Mouse (Mus musculus) neural tube, embryonic 12.5 days (tissue): Measurements from ENCODE around the gene Syde2. TPM values are rescaled to one million over a fixed set of nuclear protein-coding genes. Genes with fewer than 3 reads are reported as not detected.

Experiments used
- ATAC-seq: fragments of 200-750 bp; cut with Nextera tagmentation; 2 replicates; pipeline ENCODE4 v1.8.0; 2017; ENCODE audit warnings: low read depth, mild to moderate bottlenecking, moderate TSS enrichment, moderate library complexity; ENCODE audit not compliant: low FRiP score
- H3K27ac ChIP-seq: fragments of 300-500 bp; sonication (generic); 2 replicates; pipeline ENCODE4 v1.5.1; 2016
- H3K27me3 ChIP-seq: fragments of 300-500 bp; sonication (generic); replicated peaks from 2 replicates; pipeline ENCODE4 v1.6.1; 2016; ENCODE audit warnings: mild to moderate bottlenecking
- H3K36me3 ChIP-seq: fragments of 300-500 bp; sonication (generic); 2 replicates; pipeline ENCODE4 v1.6.1; 2016; ENCODE audit warnings: mild to moderate bottlenecking
- H3K4me1 ChIP-seq: fragments of 300-500 bp; sonication (generic); 2 replicates; pipeline ENCODE4 v1.6.1; 2016
- H3K4me2 ChIP-seq: fragments of 300-500 bp; sonication (generic); replicated peaks from 2 replicates; pipeline ENCODE4 v1.6.1; 2016; ENCODE audit warnings: mild to moderate bottlenecking
- H3K4me3 ChIP-seq: fragments of 300-500 bp; sonication (generic); 2 replicates; pipeline ENCODE4 v1.5.1; 2016
- H3K9ac ChIP-seq: fragments of 300-500 bp; sonication (generic); 2 replicates; pipeline ENCODE4 v1.6.1; 2016; ENCODE audit warnings: mild to moderate bottlenecking
- H3K9me3 ChIP-seq: fragments of 300-500 bp; sonication (generic); 2 replicates; pipeline ENCODE4 v1.6.1; 2016; ENCODE audit warnings: mild to moderate bottlenecking
- WGBS: fragments of 180-500 bp; shearing (Covaris S2); methylation state at CpG from one replicate; pipeline ENCODE4 v1.1.7; 2016; 5-methylcytosine and 5-hydroxymethylcytosine counted together
- polyA plus RNA-seq: library from polyadenylated mRNA; unstranded; fragments of >200 nt; fragmentation: Nextera tagmentation; extraction: Ambion mirVana; gene quantifications from 2 replicates; pipeline ENCODE4 v1.2.1, GENCODE M21; 2016

Syde2 gene
- polyA plus RNA-seq, 1 experiment from 2014 or later: 0.76 TPM

DNA sequence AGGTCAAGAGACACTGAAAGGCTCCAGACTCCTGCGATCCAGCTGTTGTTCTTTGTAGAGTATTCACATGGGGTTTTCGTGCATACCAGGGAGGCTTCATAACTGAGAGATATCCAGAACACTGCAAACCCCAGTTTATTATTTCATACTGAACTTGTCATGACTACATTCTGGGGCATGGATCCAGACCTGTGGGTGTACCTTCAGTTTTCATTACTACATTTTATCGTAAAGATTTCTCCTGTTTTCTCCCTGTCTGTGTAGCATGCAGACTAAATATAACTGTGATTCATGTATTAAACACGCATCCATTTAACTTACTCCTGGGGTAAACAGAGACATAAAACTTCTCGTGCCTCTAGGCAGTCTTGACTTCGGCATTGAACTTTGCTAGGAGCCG is 12.7 kb upstream of the Syde2 start:
- no peaks in the 10 kb centered on the region for H3K36me3 ChIP-seq
- H3K4me2 ChIP-seq: no peak overlapping the region
- H3K4me1 ChIP-seq: no peaks in the 10 kb centered on the region
- H3K27me3 ChIP-seq: no peaks in the 10 kb centered on the region
- no peak for ATAC-seq
- 92% methylated on average over 7 of the region's 7 CpGs for WGBS
- no peak overlapping the region for H3K4me3 ChIP-seq
- no peak overlapping the region for H3K27ac ChIP-seq
- H3K9ac ChIP-seq: no peak overlapping the region
- H3K9me3 ChIP-seq: peaks cover 9% of the 10 kb centered on the region

- no peak overlapping the region for H3K27ac ChIP-seq
- H3K36me3 ChIP-seq: no peaks in the 10 kb centered on the region
- no peak overlapping the region for H3K4me3 ChIP-seq
- no peaks in the 10 kb centered on the region for H3K9me3 ChIP-seq
- no peak overlapping the region for H3K9ac ChIP-seq
- H3K4me1 ChIP-seq: peaks cover 12% of the 10 kb centered on the region
- WGBS: 95% methylated on average over 7 of the region's 7 CpGs
- peaks cover 32% of the 10 kb centered on the region for H3K27me3 ChIP-seq
- ATAC-seq: no peak
- no peak overlapping the region for H3K4me2 ChIP-seq
These were observed 2.2 kb upstream of the Syde2 start for GRCm38 (mm10) chr3:145985333-145985925.

- no peak overlapping the region for H3K9ac ChIP-seq
- no peaks in the 10 kb centered on the region for H3K9me3 ChIP-seq
- peaks cover 32% of the 10 kb centered on the region for H3K27me3 ChIP-seq
- ATAC-seq: no peak
- no peak overlapping the region for H3K4me3 ChIP-seq
- no peak overlapping the region for H3K27ac ChIP-seq
- H3K36me3 ChIP-seq: no peaks in the 10 kb centered on the region
- H3K4me1 ChIP-seq: peaks cover 12% of the 10 kb centered on the region
- WGBS: 68% methylated on average over 6 of the region's 6 CpGs
- H3K4me2 ChIP-seq: no peak overlapping the region; the same call in 1 of the 2 replicates
These were observed 1.2 kb upstream of the Syde2 start for GRCm38 (mm10) chr3:145986317-145987001.

DNA sequence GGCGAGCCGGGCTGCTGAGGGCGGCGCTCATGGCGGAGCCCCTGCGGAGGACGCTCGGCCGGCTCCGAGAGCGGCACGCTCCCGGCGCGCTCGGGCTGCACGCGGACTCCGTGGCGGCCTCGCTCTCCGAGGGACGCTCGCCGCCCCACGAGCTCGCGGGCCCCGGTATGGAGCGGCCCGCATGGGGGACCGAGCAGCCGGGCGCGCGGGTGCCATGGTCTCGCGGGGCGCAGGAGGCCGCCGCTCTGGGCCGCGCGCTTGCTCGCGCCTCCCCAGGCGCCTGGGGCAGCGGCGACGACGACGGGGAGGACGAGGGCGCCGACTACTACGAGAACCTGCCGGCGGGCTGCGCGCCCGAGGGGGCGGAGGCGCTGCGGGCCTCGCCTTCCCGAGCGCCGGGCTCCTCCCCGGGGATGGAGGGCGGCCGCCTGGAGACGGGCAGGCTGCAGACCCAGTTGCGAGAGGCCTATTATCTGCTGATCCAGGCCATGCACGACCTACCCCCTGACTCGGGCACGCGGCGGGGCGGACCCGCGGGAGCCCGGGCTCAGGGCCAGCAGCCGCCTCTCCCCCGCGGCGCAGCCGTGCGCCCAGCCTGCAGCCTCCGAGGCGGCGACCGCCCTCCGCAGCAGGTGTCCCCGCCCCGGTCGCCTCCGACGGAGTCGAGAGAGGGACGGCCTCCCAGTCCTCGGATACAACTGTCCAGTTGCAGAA is 457 bp downstream of the Syde2 start:
- Histone ChIP-seq H3K27me3 (peaks cover 32% of the 10 kb centered on the region), H3K27ac (no peak overlapping the region), H3K4me3 (peak overlapping the region; percentile 71), H3K4me2 (peak overlapping the region; percentile 93), H3K9ac (peak overlapping the region; percentile 73), H3K4me1 (peaks cover 12% of the 10 kb centered on the region), H3K36me3 (no peaks in the 10 kb centered on the region), H3K9me3 (no peaks in the 10 kb centered on the region)
- ATAC-seq: peak; percentile 74
- under 1% methylated on average over 98 of the region's 101 CpGs for WGBS

GRCm38 (mm10) chr3:145988684-145989575 is 1.3 kb downstream of the Syde2 start:
- peak overlapping the region; percentile 73 for H3K9ac ChIP-seq
- H3K4me2 ChIP-seq: peak overlapping the region; percentile 93
- no peaks in the 10 kb centered on the region for H3K9me3 ChIP-seq
- WGBS: 1% methylated on average over 45 of the region's 45 CpGs
- H3K36me3 ChIP-seq: no peaks in the 10 kb centered on the region
- peaks cover 12% of the 10 kb centered on the region for H3K4me1 ChIP-seq
- H3K27me3 ChIP-seq: peaks cover 32% of the 10 kb centered on the region
- H3K27ac ChIP-seq: no peak overlapping the region
- peak overlapping the region; percentile 71 for H3K4me3 ChIP-seq
- ATAC-seq: peak; percentile 63

GRCm38 (mm10) chr3:145989576-145990081 is 2.0 kb downstream of the Syde2 start:
- Histone ChIP-seq H3K9me3 (no peaks in the 10 kb centered on the region), H3K4me3 (peak overlapping the region; percentile 71), H3K4me1 (peaks cover 12% of the 10 kb centered on the region), H3K27ac (no peak overlapping the region), H3K36me3 (no peaks in the 10 kb centered on the region), H3K4me2 (peak overlapping the region; percentile 93), H3K27me3 (peaks cover 32% of the 10 kb centered on the region), H3K9ac (no peak overlapping the region)
- no peak for ATAC-seq
- 6% methylated on average over 11 of the region's 11 CpGs for WGBS

DNA sequence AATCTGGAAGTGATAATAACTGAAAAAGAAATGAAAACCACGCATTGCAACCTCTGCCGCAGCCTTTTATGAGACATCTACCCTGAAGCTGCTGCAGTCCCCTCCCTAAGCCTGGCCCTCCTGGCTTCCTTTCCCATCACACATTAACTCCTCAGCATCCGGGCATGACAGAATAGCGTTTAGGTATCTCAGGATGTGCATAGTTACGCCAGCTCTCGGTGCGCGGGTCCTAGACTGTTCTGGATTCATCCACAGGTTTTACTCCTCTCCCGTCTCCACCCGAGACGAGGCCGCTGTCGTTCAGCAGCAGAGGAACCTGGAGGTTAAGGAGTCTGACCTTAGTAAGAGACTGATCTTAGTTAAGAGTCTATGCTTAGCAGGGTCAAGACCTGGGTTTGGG is 3.5 kb downstream of the Syde2 start:
- peaks cover 29% of the 10 kb centered on the region for H3K27me3 ChIP-seq
- 89% methylated on average over 13 of the region's 13 CpGs for WGBS
- peaks cover 12% of the 10 kb centered on the region for H3K4me1 ChIP-seq
- H3K9me3 ChIP-seq: no peaks in the 10 kb centered on the region
- H3K27ac ChIP-seq: no peak overlapping the region
- no peaks in the 10 kb centered on the region for H3K36me3 ChIP-seq
- no peak overlapping the region for H3K4me3 ChIP-seq
- no peak overlapping the region for H3K9ac ChIP-seq
- no peak for ATAC-seq
- no peak overlapping the region for H3K4me2 ChIP-seq

GRCm38 (mm10) chr3:145991976-145992730 is 4.5 kb downstream of the Syde2 start:
- Histone ChIP-seq H3K9me3 (no peaks in the 10 kb centered on the region), H3K4me2 (no peak overlapping the region), H3K27me3 (peaks cover 21% of the 10 kb centered on the region), H3K4me1 (peaks cover 12% of the 10 kb centered on the region), H3K27ac (no peak overlapping the region), H3K36me3 (no peaks in the 10 kb centered on the region), H3K4me3 (no peak overlapping the region), H3K9ac (no peak overlapping the region)
- ATAC-seq: no peak
- WGBS: 92% methylated on average over 10 of the region's 10 CpGs

DNA sequence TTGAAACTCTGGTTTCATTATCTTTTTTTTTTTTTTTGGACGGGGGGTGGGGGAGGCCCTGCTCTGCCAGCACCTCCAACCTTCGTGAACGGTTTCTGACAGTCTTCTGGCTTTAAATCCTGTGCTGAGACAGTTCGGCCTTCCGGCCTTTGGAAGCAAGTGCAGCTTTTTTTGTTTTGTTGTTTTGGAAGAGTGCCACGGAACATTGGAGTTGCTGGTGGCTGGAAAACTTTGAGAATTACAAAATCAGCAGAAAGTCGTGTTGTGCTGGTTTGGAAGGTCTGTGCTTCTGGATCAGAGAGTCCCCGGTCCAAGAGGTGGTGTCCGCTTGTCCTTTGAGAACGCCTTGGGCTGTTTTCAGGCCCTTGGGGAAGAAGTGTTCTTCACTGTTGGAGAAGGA is 5.1 kb downstream of the Syde2 start:
- H3K27me3 ChIP-seq: peaks cover 17% of the 10 kb centered on the region
- no peak overlapping the region for H3K9ac ChIP-seq
- H3K9me3 ChIP-seq: no peaks in the 10 kb centered on the region
- no peak for ATAC-seq
- H3K4me1 ChIP-seq: peaks cover 12% of the 10 kb centered on the region
- 88% methylated on average over 10 of the region's 10 CpGs for WGBS
- no peak overlapping the region for H3K4me3 ChIP-seq
- H3K4me2 ChIP-seq: no peak overlapping the region
- H3K36me3 ChIP-seq: no peaks in the 10 kb centered on the region
- no peak overlapping the region for H3K27ac ChIP-seq

GRCm38 (mm10) chr3:145993481-145994201 is 6.0 kb downstream of the Syde2 start:
- no peaks in the 10 kb centered on the region for H3K9me3 ChIP-seq
- no peak overlapping the region for H3K9ac ChIP-seq
- no peak overlapping the region for H3K4me3 ChIP-seq
- peaks cover 8% of the 10 kb centered on the region for H3K27me3 ChIP-seq
- 90% methylated on average over 14 of the region's 14 CpGs for WGBS
- 0 out of 2 replicates have a peak, but pooled peaks cover under 1% of the 10 kb centered on the region for H3K36me3 ChIP-seq
- H3K4me1 ChIP-seq: peaks cover 8% of the 10 kb centered on the region
- H3K27ac ChIP-seq: no peak overlapping the region
- ATAC-seq: no peak
- H3K4me2 ChIP-seq: no peak overlapping the region

DNA sequence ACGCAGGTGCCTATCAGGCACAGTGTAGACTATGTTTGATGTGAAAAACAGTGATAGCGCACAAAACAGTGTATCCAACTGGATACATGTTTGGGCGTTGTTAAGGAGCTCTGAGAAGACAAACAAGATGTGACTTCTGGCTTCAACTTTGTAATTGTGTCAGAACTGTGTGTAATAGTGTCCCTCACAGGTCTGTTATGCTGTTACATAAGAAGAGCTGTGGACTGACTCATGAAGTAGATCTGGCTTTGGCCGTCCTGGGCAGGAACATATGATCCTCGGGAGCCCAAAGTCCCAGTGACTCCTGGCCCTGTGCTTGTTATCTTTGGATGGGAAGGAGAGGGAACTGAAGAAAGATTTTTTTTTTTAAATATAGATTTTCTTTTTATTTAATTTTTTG is 7.8 kb downstream of the Syde2 start:
- ATAC-seq: no peak
- Histone ChIP-seq H3K36me3 (peaks cover 6% of the 10 kb centered on the region; the same call in 1 of the 2 replicates), H3K9ac (no peak overlapping the region), H3K9me3 (no peaks in the 10 kb centered on the region), H3K4me2 (no peak overlapping the region), H3K27ac (no peak overlapping the region), H3K27me3 (no peaks in the 10 kb centered on the region), H3K4me1 (no peaks in the 10 kb centered on the region), H3K4me3 (no peak overlapping the region)
- 91% methylated on average over 5 of the region's 5 CpGs for WGBS
